Mouse (Mus musculus) kidney, embryonic 14.5 days (tissue): Measurements from ENCODE around the gene Ell. TPM values are rescaled to one million over a fixed set of nuclear protein-coding genes. Genes with fewer than 3 reads are reported as not detected.

Experiments
- ATAC-seq: fragments of 200-750 bp; cut with Nextera tagmentation; 2 replicates; pipeline ENCODE4 v1.8.0; 2017; ENCODE audit warnings: moderate number of reproducible peaks, mild to moderate bottlenecking, moderate TSS enrichment, moderate library complexity; ENCODE audit not compliant: low FRiP score, low TSS enrichment
- H3K27ac ChIP-seq: fragments of 300-500 bp; sonication (generic); 2 replicates; pipeline ENCODE4 v1.5.1; 2014; ENCODE audit warnings: low read depth, mild to moderate bottlenecking, low read length, moderate library complexity, mixed read lengths
- H3K27me3 ChIP-seq: fragments of 300-500 bp; sonication (generic); 2 replicates; pipeline ENCODE4 v1.6.1; 2014; ENCODE audit warnings: mild to moderate bottlenecking, low read length; ENCODE audit not compliant: control insufficient read depth, insufficient read depth
- H3K36me3 ChIP-seq: fragments of 300-500 bp; sonication (generic); 2 replicates; pipeline ENCODE4 v1.6.1; 2014; ENCODE audit warnings: low read length, mixed read lengths; ENCODE audit not compliant: control insufficient read depth, insufficient read depth
- H3K4me1 ChIP-seq: fragments of 300-500 bp; sonication (generic); 2 replicates; pipeline ENCODE4 v1.6.1; 2014; ENCODE audit warnings: low read length, mixed read lengths; ENCODE audit not compliant: control insufficient read depth, insufficient read depth
- H3K4me2 ChIP-seq: fragments of 300-500 bp; sonication (generic); replicated peaks from 2 replicates; pipeline ENCODE4 v1.6.1; 2014; ENCODE audit warnings: low read depth, mild to moderate bottlenecking, low read length
- H3K4me3 ChIP-seq: fragments of 300-500 bp; sonication (generic); 2 replicates; pipeline ENCODE4 v1.5.1; 2014; ENCODE audit warnings: mild to moderate bottlenecking, low read length
- H3K9ac ChIP-seq: fragments of 300-500 bp; sonication (generic); 2 replicates; pipeline ENCODE4 v1.6.1; 2014; ENCODE audit warnings: low read depth, mild to moderate bottlenecking, low read length, moderate library complexity
- H3K9me3 ChIP-seq: fragments of 300-500 bp; sonication (generic); 2 replicates; pipeline ENCODE4 v1.6.1; 2016; ENCODE audit warnings: low read length; ENCODE audit not compliant: control insufficient read depth
- WGBS: fragments of 180-500 bp; shearing (Covaris S2); extraction: QIAGEN DNeasy Blood & Tissue Kit; methylation state at CpG from one replicate; pipeline ENCODE4 v1.1.7; 2014; 5-methylcytosine and 5-hydroxymethylcytosine counted together
- polyA plus RNA-seq: library from polyadenylated mRNA; unstranded; fragments of >200 nt; fragmentation: Nextera tagmentation; extraction: Ambion mirVana; gene quantifications from 2 replicates; pipeline ENCODE4 v1.2.1, GENCODE M21; 2014

Gene Ell
- polyA plus RNA-seq, 1 experiment from 2014 or later: 22.4 TPM

DNA sequence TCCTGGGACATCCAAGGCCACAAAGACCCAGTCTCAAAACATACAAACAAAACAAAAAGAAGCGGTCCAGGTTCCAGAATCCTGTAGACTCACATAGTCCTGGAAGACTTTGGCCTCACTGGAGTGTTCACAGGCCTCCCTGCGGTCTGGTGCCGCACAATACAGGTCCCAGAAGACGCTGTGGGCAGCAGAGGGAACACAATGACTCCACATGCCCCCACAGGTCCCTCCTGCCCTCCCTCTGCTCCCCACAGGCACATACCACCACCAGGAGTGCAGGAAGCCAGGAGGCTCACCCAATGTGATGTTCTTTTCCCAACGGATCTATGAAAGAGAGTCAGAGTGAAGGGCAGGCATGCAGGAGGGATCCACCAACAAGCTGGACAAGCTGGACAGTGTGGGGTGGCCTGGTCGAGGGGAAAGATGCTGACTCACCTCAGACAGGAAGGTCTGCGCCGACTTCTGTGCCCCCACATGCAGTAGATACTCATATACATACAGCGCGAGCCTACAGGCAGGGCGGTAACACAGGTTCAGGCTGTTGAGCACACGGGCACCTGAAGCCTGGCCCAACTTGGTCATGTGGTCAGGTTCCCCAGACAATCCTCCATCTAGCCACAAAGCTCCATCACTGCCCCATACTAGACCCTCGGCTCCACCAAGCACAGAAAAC lies 63.0 kb downstream of the Ell start:
- Histone ChIP-seq H3K27ac (no peak overlapping the region), H3K27me3 (no peaks in the 10 kb centered on the region), H3K9ac (no peak overlapping the region), H3K36me3 (peaks cover 18% of the 10 kb centered on the region), H3K4me2 (no peak overlapping the region), H3K4me1 (peaks cover 59% of the 10 kb centered on the region), H3K9me3 (no peaks in the 10 kb centered on the region; the same call in 1 of the 2 replicates), H3K4me3 (no peak overlapping the region)
- ATAC-seq: no peak
- WGBS: 90% methylated on average over 13 of the region's 13 CpGs

- ATAC-seq: no peak
- 0 out of 2 replicates have a peak overlapping the region, but pooled peaks have one; percentile 1 for H3K27ac ChIP-seq
- no peak overlapping the region for H3K4me3 ChIP-seq
- no peaks in the 10 kb centered on the region; the same call in 1 of the 2 replicates for H3K9me3 ChIP-seq
- no peaks in the 10 kb centered on the region for H3K27me3 ChIP-seq
- WGBS: 71% methylated on average over 7 of the region's 7 CpGs
- no peak overlapping the region for H3K4me2 ChIP-seq
- H3K9ac ChIP-seq: no peak overlapping the region
- H3K4me1 ChIP-seq: peaks cover 51% of the 10 kb centered on the region
- H3K36me3 ChIP-seq: peaks cover 17% of the 10 kb centered on the region
Observed at GRCm38 (mm10) chr8:70604558-70604957, 65.3 kb downstream of the Ell start.

GRCm38 (mm10) chr8:70605871-70606779 lies 66.9 kb downstream of the Ell start:
- peaks cover 43% of the 10 kb centered on the region for H3K4me1 ChIP-seq
- H3K27ac ChIP-seq: no peak overlapping the region

DNA sequence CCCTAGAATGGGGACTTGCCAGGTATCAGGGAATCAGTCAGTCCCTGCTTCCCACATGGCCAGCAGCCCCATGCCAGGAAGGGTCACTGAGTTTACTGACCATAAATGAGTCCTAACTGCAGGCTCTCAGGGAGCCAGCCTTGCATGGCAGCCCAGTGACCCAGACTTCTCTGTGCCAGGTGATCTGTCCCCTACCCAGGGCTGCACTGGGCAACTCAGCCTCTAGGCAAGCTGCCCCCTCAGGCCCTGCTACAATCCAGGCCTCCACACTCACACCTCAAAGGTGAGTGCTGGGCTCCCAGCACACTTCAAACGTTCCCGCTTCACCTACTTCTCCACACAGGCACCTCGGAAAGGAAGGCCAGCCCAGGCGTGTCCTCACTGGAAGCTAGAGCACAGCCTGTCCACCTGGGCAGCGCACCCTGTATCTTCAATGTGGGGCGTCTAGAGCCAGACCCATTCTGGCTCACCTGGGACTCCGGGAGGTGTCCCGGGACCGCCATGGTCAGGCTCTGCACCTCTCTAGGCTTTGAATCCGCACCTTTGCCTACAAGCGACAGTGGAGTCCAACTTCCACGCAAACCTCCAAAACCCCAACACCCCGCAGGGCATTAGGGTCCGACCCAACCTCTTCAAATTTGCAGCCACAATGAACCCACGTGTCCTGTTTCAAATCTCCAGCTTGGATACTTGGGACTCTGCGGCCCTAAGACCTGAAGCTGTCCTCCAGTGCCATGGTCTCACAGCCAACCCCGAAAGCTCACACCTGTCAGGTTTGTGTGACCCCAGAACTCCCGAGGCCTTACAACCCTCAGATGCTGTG lies 67.7 kb downstream of the Ell start:
- Histone ChIP-seq H3K4me2 (peak overlapping the region; percentile 99), H3K9ac (peak overlapping the region; percentile 91), H3K9me3 (no peaks in the 10 kb centered on the region; the same call in 1 of the 2 replicates), H3K27ac (peak overlapping the region; percentile 97; the same call in 1 of the 2 replicates), H3K4me1 (peaks cover 37% of the 10 kb centered on the region), H3K27me3 (no peaks in the 10 kb centered on the region), H3K4me3 (peak overlapping the region; percentile 85), H3K36me3 (peaks cover 14% of the 10 kb centered on the region)
- WGBS: 56% methylated on average over 18 of the region's 18 CpGs
- ATAC-seq: no peak

More at GRCm38 (mm10) chr8:70605871-70606779, 66.9 kb downstream of the Ell start:
- no peak for ATAC-seq
- Histone ChIP-seq H3K36me3 (peaks cover 17% of the 10 kb centered on the region), H3K4me2 (peak overlapping the region; percentile 99; the same call in 1 of the 2 replicates), H3K4me3 (peak overlapping the region; percentile 85; the same call in 1 of the 2 replicates), H3K9me3 (no peaks in the 10 kb centered on the region; the same call in 1 of the 2 replicates), H3K9ac (peak overlapping the region; percentile 91; the same call in 1 of the 2 replicates), H3K27me3 (no peaks in the 10 kb centered on the region)
- WGBS: 84% methylated on average over 9 of the region's 9 CpGs

DNA sequence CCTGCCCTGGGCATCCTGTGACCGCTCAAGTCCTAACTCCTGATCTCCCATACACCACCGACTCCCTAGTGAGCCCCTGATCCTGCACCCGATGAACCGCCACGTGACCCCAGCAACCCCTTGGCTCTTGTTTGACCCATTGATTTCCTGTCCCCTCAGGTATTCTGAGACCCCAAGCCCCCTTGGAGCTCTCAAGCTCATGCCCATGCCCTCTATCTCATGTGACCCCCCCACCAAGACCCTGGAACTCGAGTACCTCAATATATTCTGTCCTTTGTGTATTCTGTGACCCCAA lies 68.3 kb downstream of the Ell start:
- Histone ChIP-seq H3K4me2 (peak overlapping the region; percentile 99), H3K36me3 (peaks cover 8% of the 10 kb centered on the region; the same call in 1 of the 2 replicates), H3K4me3 (peak overlapping the region; percentile 85), H3K9me3 (no peaks in the 10 kb centered on the region; the same call in 1 of the 2 replicates), H3K9ac (peak overlapping the region; percentile 91), H3K27ac (peak overlapping the region; percentile 97), H3K27me3 (no peaks in the 10 kb centered on the region), H3K4me1 (peaks cover 37% of the 10 kb centered on the region)
- no peak for ATAC-seq
- 17% methylated on average over 6 of the region's 6 CpGs for WGBS

- H3K27ac ChIP-seq: peak overlapping the region; percentile 97
- H3K4me3 ChIP-seq: peak overlapping the region; percentile 85
- 1% methylated on average over 84 of the region's 84 CpGs for WGBS
- H3K9me3 ChIP-seq: no peaks in the 10 kb centered on the region
- peak overlapping the region; percentile 91 for H3K9ac ChIP-seq
- peaks cover 5% of the 10 kb centered on the region; the same call in 1 of the 2 replicates for H3K36me3 ChIP-seq
- no peak for ATAC-seq
- H3K27me3 ChIP-seq: no peaks in the 10 kb centered on the region
- peak overlapping the region; percentile 99 for H3K4me2 ChIP-seq
- H3K4me1 ChIP-seq: peaks cover 37% of the 10 kb centered on the region
Observed at GRCm38 (mm10) chr8:70607898-70608748, 68.9 kb downstream of the Ell start.

GRCm38 (mm10) chr8:70608749-70609367 lies 69.6 kb downstream of the Ell start, which contains the start of gene Ssbp4:
Gene Ssbp4 (minus strand): TSS chr8:70608872.
- WGBS: 5% methylated on average over 26 of the region's 26 CpGs
- no peaks in the 10 kb centered on the region for H3K27me3 ChIP-seq
- no peaks in the 10 kb centered on the region for H3K9me3 ChIP-seq
- H3K9ac ChIP-seq: peak within 1 kb of the TSS; percentile 91
- H3K36me3 ChIP-seq: peaks cover 5% of the 10 kb centered on the region; the same call in 1 of the 2 replicates
- peak within 1 kb of the TSS; percentile 97 for H3K27ac ChIP-seq
- ATAC-seq: no peak; the same call in 1 of the 2 replicates
- peak within 1 kb of the TSS; percentile 85 for H3K4me3 ChIP-seq
- peak within 1 kb of the TSS; percentile 99 for H3K4me2 ChIP-seq
- H3K4me1 ChIP-seq: peaks cover 37% of the 10 kb centered on the region
